Mouse (Mus musculus): ENCODE data around the gene Sult5a1.
"Not testable (repeated sequence)": the region's sequence is repeated elsewhere in the genome, so short reads cannot be mapped to it uniquely, and the experiment has no call there.

- TF ChIP-seq POLR2A (IDR thresholded peaks at IDR 0.05; ENCODE audit: extremely low read depth, insufficient read depth, low read length); CTCF (IDR thresholded peaks at IDR 0.05; ENCODE audit: low read depth, low read length): not testable (repeated sequence)
Measured at GRCm38 (mm10) chr8:123197016-123197415, 38.9 kb upstream of the Sult5a1 start.

All from liver, adult 2 months (tissue).